Mouse (Mus musculus): ENCODE measurements around the gene Tha1. TPM values are rescaled to one million over a fixed set of nuclear protein-coding genes. Genes with fewer than 3 reads are reported as not detected.
A peak's percentile ranks its signal among the peaks of the same experiment; 100 is the strongest.

Gene Tha1
- total and polyA plus RNA-seq, 3 experiments = 9.2 to 14.6 (median 9.3) TPM

DNA sequence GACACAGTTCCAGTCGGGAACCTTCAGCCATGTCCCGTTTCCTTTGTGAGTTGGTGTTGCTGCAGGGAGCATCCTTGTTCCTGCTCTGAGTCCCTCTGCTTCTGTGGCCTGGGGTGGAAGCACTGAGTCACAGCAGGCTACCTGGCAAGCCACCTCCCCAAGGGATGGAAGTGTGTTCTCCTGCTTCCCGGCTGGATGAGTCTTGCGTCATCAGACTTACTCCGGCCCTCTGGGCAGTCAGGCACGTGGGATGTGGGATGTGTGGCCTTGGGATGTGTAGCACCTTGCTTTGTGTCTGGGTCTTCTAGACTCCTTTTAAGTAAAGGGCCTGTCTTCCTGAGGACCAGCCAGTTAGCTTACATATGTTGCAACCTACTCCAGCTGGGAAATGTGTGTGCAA is 6.4 kb upstream of the Tha1 start:
- 79% methylated on average over 6 of the region's 6 CpGs for WGBS
- H3K9ac ChIP-seq (ENCODE audit: low read depth, low read length) = no peak overlapping the region
- peaks cover 11% of the 10 kb centered on the region for H3K4me1 ChIP-seq (ENCODE audit: control insufficient read depth, insufficient read depth, low read length)
- H3K4me3 ChIP-seq = no peak overlapping the region
- H3K79me2 ChIP-seq (replicated peaks; ENCODE audit: control insufficient read depth, insufficient read depth, low read length) = no peaks in the 10 kb centered on the region
- TF ChIP-seq POLR2A (IDR thresholded peaks at IDR 0.05; ENCODE audit: insufficient read depth, low read depth, low read length) = no peak
- no peak for TF ChIP-seq EP300 (IDR thresholded peaks at IDR 0.05; ENCODE audit: insufficient read depth, low read depth, low read length)
- TF ChIP-seq CTCF (IDR thresholded peaks at IDR 0.05) = no peak
- intact Hi-C loops (cut with DNase I) = no loop called here
- H3K27me3 ChIP-seq (ENCODE audit: control insufficient read depth, insufficient read depth, low read length) = no peaks in the 10 kb centered on the region
- no peak overlapping the region for H3K27ac ChIP-seq
- no peak for DNase-seq
- no peaks in the 10 kb centered on the region for H3K36me3 ChIP-seq (ENCODE audit: control insufficient read depth, insufficient read depth, low read length)

DNA sequence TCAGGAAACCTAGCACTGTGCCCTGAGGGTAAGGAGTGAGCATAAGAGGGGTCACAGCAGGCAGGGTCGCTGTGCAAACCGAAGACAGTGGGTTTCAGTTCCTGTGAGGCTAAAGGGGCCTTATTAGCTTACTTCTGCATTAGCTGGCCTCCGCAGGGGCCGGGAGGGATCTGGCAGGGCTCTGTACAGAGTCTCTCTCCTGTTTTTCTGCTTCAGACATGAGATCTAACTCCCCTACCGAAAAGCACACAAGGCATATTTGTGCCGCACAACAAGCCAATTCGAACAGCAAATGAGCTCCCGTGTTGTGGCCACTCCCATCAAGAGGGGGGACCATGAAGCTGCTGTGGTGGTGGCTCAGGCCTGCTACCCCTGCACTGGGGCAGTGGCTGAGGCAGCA is 5.6 kb upstream of the Tha1 start:
- intact Hi-C loops (cut with DNase I) = no loop called here
- 56% methylated on average over 8 of the region's 8 CpGs for WGBS
- no peaks in the 10 kb centered on the region for H3K79me2 ChIP-seq (replicated peaks; ENCODE audit: control insufficient read depth, insufficient read depth, low read length)
- no peak overlapping the region for H3K4me3 ChIP-seq
- H3K9ac ChIP-seq (ENCODE audit: low read depth, low read length) = no peak overlapping the region
- TF ChIP-seq POLR2A (IDR thresholded peaks at IDR 0.05; ENCODE audit: insufficient read depth, low read depth, low read length) = no peak
- TF ChIP-seq CTCF (IDR thresholded peaks at IDR 0.05) = no peak
- no peak for TF ChIP-seq EP300 (IDR thresholded peaks at IDR 0.05; ENCODE audit: insufficient read depth, low read depth, low read length)
- H3K27me3 ChIP-seq (ENCODE audit: control insufficient read depth, insufficient read depth, low read length) = no peaks in the 10 kb centered on the region
- no peak for DNase-seq
- no peak overlapping the region for H3K27ac ChIP-seq
- H3K36me3 ChIP-seq (ENCODE audit: control insufficient read depth, insufficient read depth, low read length) = no peaks in the 10 kb centered on the region
- H3K4me1 ChIP-seq (ENCODE audit: control insufficient read depth, insufficient read depth, low read length) = peaks cover 11% of the 10 kb centered on the region

- Histone ChIP-seq H3K9ac (ENCODE audit: low read depth, low read length) (peak overlapping the region; percentile 23), H3K79me2 (replicated peaks; ENCODE audit: control insufficient read depth, insufficient read depth, low read length) (no peaks in the 10 kb centered on the region), H3K4me1 (ENCODE audit: control insufficient read depth, insufficient read depth, low read length) (peaks cover 12% of the 10 kb centered on the region), H3K4me3 (no peak overlapping the region), H3K36me3 (ENCODE audit: control insufficient read depth, insufficient read depth, low read length) (no peaks in the 10 kb centered on the region), H3K27ac (no peak overlapping the region), H3K27me3 (ENCODE audit: control insufficient read depth, insufficient read depth, low read length) (no peaks in the 10 kb centered on the region)
- TF ChIP-seq EP300 (IDR thresholded peaks at IDR 0.05; ENCODE audit: insufficient read depth, low read depth, low read length) (no peak), CTCF (IDR thresholded peaks at IDR 0.05) (no peak)
- 14% methylated on average over 13 of the region's 13 CpGs for WGBS
- intact Hi-C loops (cut with DNase I) = no loop called here
- peak; percentile 23 to 60 for DNase-seq
These were observed 4.8 kb upstream of the Tha1 start for GRCm38 (mm10) chr11:117877917-117878745.

GRCm38 (mm10) chr11:117875681-117876080 is 2.4 kb upstream of the Tha1 start:
- TF ChIP-seq EP300 (IDR thresholded peaks at IDR 0.05; ENCODE audit: insufficient read depth, low read depth, low read length) (no peak), CTCF (IDR thresholded peaks at IDR 0.05) (no peak), POLR2A (IDR thresholded peaks at IDR 0.05; ENCODE audit: insufficient read depth, low read depth, low read length) (no peak)
- H3K4me1 ChIP-seq (ENCODE audit: control insufficient read depth, insufficient read depth, low read length) = peaks cover 7% of the 10 kb centered on the region
- H3K9ac ChIP-seq (ENCODE audit: low read depth, low read length) = no peak overlapping the region
- WGBS = 26% methylated on average over 6 of the region's 6 CpGs
- no peaks in the 10 kb centered on the region for H3K27me3 ChIP-seq (ENCODE audit: control insufficient read depth, insufficient read depth, low read length)
- H3K36me3 ChIP-seq (ENCODE audit: control insufficient read depth, insufficient read depth, low read length) = no peaks in the 10 kb centered on the region
- H3K27ac ChIP-seq = no peak overlapping the region
- H3K79me2 ChIP-seq (replicated peaks; ENCODE audit: control insufficient read depth, insufficient read depth, low read length) = no peaks in the 10 kb centered on the region
- DNase-seq = no peak
- H3K4me3 ChIP-seq = no peak overlapping the region
- intact Hi-C loops (cut with DNase I) = no loop called here

DNA sequence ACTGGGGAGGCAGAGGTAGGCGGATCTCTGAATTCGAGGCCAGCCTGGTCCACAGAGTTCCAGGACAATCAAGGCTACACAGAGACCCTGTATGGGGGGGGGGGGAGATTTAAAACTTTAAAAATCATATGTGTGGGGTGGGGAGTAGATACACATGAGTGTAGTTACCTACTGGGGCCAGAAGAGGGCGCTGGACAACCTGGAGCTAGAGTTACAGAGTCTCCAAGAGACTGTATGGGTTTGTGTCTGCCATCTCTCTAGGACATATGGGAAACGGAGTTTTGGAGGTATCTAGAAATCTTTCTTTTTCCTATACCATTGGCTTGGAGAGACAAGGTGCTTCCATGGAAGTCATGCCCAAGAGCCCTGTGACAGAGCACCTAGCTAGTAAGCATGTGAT is 1.1 kb upstream of the Tha1 start:
- DNase-seq = no peak
- Histone ChIP-seq H3K27ac (no peak overlapping the region), H3K36me3 (ENCODE audit: control insufficient read depth, insufficient read depth, low read length) (no peaks in the 10 kb centered on the region), H3K27me3 (ENCODE audit: control insufficient read depth, insufficient read depth, low read length) (no peaks in the 10 kb centered on the region), H3K79me2 (replicated peaks; ENCODE audit: control insufficient read depth, insufficient read depth, low read length) (no peaks in the 10 kb centered on the region), H3K4me1 (ENCODE audit: control insufficient read depth, insufficient read depth, low read length) (peaks cover 5% of the 10 kb centered on the region), H3K9ac (ENCODE audit: low read depth, low read length) (no peak overlapping the region), H3K4me3 (no peak overlapping the region)
- intact Hi-C loops (cut with DNase I) = loop anchor here (5.0 kb wide), 2 partner anchors 98 to 348 kb away; partner anchors contain the start of gene Socs3
- TF ChIP-seq POLR2A (IDR thresholded peaks at IDR 0.05; ENCODE audit: insufficient read depth, low read depth, low read length) (no peak), CTCF (IDR thresholded peaks at IDR 0.05) (peak; percentile 48)
- 73% methylated on average over 4 of the region's 4 CpGs for WGBS

DNA sequence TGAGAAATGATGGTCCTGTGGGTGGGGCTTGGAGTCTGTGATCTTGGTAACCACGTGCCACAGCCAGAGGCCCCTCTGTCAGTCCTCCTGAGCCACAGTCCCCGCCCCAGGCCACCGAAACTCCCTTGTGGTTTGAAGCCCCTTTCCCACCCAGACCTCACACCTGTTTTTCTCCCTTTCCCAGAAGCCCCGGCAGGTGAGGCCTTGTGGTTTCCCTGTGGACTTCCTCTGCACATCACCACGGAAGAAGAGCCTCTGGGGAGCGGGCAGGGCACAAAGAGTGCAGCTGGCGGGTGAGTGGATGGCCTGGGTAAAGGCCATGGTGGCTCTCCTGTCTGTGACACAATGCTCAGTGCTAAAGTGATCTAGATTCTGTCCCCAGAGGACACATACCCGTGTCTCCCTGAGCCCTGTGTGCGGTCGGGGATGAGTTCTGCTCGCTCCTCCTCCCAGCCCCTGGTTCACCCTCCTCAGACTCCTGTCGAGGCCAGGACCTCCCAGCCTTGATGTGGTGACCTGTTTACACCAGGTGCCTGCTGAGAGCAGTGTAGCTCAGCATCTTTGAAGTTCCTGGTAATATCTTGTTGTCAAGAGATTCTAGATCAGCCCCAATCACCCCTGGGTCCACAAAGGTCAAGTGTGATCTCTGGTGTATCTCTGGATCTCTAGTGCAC is 1.2 kb downstream of the Tha1 start:
- no peaks in the 10 kb centered on the region for H3K36me3 ChIP-seq (ENCODE audit: control insufficient read depth, insufficient read depth, low read length)
- intact Hi-C loops (cut with DNase I) = loop anchor here (2.0 to 5.0 kb wide), 3 partner anchors 41 to 350 kb away; partner anchors contain the start of gene Socs3
- H3K79me2 ChIP-seq (replicated peaks; ENCODE audit: control insufficient read depth, insufficient read depth, low read length) = no peaks in the 10 kb centered on the region
- no peaks in the 10 kb centered on the region for H3K27me3 ChIP-seq (ENCODE audit: control insufficient read depth, insufficient read depth, low read length)
- no peak overlapping the region for H3K27ac ChIP-seq
- H3K9ac ChIP-seq (ENCODE audit: low read depth, low read length) = no peak overlapping the region
- 70% methylated on average over 12 of the region's 12 CpGs for WGBS
- no peak overlapping the region for H3K4me3 ChIP-seq
- peak in 1 of 2 experiments; percentile 47 for DNase-seq
- no peak for TF ChIP-seq EP300 (IDR thresholded peaks at IDR 0.05; ENCODE audit: insufficient read depth, low read depth, low read length)
- no peak for TF ChIP-seq CTCF (IDR thresholded peaks at IDR 0.05)
- TF ChIP-seq POLR2A (IDR thresholded peaks at IDR 0.05; ENCODE audit: insufficient read depth, low read depth, low read length) = no peak
- H3K4me1 ChIP-seq (ENCODE audit: control insufficient read depth, insufficient read depth, low read length) = peaks cover 3% of the 10 kb centered on the region

Data from heart, adult 2 months (tissue).